Mouse (Mus musculus) small intestine, adult 2 months (tissue): ENCODE results near the gene Itgb5.

Experiments
- CTCF ChIP-seq: fragments of 200-500 bp; IDR thresholded peaks from 2 replicates; pipeline ENCODE4 v1.5.1; 2012; ENCODE audit warnings: low read depth, mild to moderate bottlenecking, control low read depth, inconsistent platforms, low read length, moderate library complexity, mixed read lengths; ENCODE audit not compliant: insufficient replicate concordance, insufficient read length; ENCODE audit errors: extremely low read depth
- POLR2A ChIP-seq: fragments of 200-500 bp; IDR thresholded peaks from 2 replicates; pipeline ENCODE4 v1.6.1; 2012; ENCODE audit warnings: low read depth, mild to moderate bottlenecking, control low read depth, inconsistent platforms, low read length, moderate library complexity

- TF ChIP-seq CTCF (peak; percentile 17; the same call in 1 of the 2 replicates), POLR2A (no peak)
Measured at GRCm38 (mm10) chr16:33859988-33860700, 30.7 kb downstream of the Itgb5 start.
